Mouse (Mus musculus): ENCODE data around the gene Olfr270. TPM values are rescaled to one million over a fixed set of nuclear protein-coding genes. Genes with fewer than 3 reads are reported as not detected.

Gene Olfr270
- not detected for total RNA-seq (2021)
- long read RNA-seq, experiment 1: 0 reads
- long read RNA-seq, experiment 2: 0 reads

DNA sequence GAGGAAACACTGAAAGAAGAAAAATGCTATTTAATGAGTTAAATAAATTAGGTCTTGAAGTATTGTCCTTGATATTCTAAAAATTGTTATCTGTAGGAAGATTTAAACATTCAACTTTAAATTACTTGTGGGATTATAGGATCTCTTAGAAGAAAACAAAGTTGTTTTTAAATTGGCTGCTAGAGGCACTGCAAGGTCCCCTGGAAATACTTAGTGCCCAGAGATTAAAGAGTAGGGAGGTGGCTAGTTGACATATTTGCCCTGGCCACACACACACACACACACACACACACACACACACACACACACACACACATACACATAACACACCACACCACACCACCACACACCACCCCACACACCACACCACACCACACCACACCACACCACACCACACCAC, at the start of gene Olfr270:
Gene Olfr270, plus strand, starts transcription at position 301 of the 400 bp plus-strand sequence.
- no peak for DNase-seq

DNA sequence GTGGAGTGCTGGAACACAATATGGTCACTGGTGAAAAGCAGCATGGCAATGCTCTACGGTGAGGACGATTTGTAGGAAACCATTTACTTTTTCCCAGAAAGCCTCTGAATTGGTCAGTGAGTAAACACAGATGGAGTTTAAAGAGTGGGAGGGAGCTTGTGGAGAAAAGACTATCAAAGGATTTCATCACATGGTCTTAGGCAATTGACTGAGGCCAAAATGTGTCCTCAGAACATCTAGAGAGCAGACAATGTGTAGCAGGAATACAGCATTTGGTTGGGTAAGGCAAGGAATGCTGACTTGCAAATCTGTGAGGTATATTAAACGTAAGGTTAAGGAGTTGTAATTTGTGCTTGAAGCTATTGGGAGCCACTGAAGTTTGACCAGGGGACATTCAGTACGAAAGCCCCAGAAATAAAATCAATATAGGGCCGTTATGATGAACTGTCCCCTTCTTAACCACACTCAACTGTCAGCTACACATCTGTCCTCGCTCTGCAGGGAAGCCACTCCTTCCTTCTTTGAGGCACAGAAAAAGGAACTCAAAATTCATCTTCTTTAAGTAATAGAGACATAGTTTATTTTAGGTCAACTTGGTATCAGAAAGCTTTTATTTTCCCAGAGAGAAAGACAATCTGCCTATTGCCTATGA, 47.6 kb upstream of the Olfr270 start:
- no peak for DNase-seq

DNA sequence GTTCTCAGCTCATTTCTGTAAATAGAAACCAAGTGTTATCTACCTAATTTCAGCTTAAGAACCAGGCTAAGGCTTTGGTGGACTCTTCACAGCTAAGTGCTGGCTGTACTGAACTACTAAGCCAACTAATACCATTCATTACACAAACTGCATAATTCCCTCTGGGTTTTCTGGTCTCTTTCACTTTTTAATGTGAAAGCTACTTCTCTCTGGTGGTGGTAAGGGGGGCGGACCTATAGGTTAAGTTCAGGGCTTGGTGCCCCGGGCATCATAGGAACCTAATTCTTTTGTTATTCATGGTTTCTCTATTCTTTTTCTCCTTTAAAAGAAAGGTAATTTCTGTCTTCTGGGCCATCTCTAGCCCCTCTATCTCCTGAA, 47.0 kb upstream of the Olfr270 start:
- no peak for DNase-seq

DNA sequence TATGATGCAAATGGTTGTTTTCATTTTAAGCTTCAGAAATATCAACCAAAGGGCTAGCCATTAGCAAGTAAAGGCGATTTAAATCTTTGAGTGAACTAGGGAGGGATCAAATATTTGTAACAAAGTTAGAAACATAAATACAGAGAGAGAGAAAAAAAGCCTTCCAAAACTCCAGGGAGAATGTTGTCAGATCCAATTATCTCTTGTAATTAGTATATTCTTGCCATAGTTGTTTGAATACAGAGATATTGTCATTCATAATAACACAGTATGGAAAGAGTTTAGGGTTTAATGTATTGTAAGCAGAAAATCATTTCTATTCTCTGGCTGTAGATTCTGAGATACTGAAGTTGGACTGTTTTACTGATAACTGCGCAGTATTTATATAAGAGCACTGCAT, 45.3 kb upstream of the Olfr270 start, which contains the start of gene Olfr272:
Gene Olfr272, minus strand, starts transcription at position 101 of the 400 bp plus-strand sequence.
- DNase-seq: no peak

DNA sequence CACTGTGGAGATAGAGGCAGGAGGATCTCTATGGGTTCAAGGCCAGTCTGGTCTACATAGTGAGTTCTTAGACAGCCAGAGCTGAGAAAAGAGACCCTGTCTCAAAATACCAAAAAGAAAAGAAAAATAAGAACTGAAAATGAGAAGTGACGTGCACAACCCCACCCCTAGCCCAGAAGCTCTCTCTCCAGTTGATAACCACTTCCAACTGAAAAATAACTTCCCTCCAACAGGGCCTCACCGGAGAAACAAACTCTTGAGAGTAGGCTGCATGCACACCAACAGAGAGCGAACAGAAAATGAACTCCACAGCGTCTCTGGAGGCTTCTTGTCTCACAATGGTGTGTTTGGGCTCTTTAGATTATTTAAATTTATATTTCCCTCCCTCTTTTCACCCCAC, 33.9 kb upstream of the Olfr270 start:
- DNase-seq: no peak

DNA sequence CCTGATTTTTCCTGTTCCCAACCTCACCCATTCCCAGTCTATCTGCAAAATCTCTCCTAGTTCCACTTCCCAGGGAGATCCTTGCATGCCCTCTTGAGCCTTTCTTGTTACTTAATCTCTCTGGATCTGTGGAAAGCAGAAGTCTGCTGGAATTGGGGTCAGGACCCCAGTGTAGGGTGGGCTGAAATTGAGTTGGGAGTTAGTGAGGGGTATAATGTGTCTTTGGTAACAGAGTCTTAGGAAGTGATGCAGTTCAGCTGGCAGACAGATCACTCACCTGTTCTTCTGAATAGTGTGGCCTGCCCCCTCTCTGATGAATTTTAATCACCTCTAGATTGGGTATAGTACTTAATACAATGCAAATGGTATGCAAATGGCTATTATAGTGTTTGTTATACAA, 17.7 kb upstream of the Olfr270 start:
- no peak for DNase-seq

DNA sequence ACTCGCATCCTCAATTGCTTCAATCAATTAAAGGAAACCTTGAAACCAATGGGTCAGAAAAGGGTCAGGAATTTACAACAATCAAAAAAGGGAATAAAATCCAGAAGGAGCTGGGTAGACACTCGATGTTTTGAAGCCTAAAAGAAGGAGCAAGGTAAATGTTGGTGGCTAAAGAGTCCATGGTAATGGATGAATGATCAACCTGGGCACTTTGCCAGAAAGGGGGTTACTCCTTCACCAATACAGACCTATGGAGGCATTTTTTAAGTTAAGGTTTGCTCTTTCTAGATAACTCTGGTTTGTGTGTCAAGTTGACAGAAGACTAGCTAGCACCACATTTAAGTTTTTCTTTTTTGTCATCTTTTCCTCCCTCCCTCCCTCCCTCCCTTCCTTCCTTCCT, 15.3 kb upstream of the Olfr270 start:
- no peak for DNase-seq

DNA sequence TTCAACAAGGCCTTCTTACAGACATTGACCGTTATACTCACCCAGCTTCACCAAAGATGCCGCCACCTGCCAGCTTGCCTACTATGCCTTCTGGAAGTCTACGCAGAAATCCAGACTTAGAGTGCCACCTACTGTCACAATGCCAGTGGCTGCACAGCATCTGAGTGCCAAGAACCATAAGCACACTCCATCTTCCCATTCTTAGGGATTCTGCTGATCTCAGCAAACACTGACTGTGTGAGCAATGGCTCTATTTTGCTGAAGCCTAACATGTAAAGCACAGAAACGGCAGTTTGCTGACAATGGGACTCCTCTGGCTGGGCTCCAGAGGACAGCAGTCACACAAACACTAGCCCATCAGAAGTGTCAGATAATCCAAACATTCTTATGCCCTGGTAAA, 5.7 kb upstream of the Olfr270 start:
- DNase-seq: peak; percentile 19

DNA sequence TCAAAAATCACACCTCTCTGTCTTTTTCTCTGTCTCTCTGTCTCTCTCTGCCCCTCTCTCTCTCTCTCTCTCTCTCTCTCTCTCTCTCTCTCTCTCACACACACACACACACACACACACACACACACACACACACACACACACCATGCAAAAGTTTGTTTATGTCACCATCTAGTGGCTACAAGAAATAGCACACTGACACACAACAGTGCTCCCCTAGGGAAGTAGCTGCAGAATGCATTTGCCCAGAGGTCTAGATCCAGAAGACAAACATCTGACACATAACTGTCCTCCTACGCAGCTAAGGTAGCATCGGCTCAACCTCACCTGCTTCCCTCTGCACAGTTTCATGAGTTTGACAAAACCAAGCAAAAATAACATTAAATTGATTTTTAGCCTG, 20.9 kb downstream of the Olfr270 start:
- no peak for DNase-seq

DNA sequence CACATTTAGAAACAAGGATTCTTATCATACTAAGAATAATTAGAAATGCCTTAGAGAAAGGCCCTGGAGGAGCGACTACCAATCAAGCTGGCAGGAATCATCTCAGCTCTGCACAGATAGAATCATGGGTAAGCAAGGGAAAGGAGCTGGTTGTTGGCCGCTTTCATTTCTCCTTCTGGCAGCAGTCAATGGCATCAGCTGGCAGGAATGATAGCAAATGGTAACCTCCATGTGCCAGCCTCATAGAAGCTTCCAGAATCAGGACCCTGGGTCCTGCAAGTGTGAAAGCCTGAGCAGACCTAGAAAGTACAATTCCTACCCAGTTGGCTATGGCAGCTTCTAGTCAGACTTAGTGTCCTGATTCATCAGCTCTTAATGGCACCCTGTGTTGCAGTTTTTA, 21.9 kb downstream of the Olfr270 start:
- no peak for DNase-seq

DNA sequence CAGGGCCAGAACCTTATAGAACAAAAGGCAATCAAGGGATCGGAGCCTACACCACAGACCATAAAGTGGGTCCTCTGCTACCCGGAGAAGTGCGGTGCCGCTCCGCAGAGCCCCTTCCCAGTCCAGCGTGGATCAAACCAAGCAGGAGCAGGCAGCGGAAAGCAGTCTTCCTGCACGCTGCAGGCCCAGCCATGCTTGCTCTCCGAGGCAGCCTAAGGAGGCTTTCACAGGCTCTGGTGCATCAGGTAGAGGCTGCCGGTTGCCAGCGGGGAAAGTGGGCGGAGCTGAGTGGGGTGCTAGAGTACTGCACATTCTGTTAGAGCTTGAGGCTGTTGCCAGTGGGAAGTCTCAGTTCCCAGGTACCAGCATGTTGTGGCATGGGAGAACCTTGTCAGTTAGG, 24.9 kb downstream of the Olfr270 start, which contains the start of gene Nipsnap3a:
Gene Nipsnap3a, plus strand, starts transcription at position 25 of the 400 bp plus-strand sequence.
- DNase-seq: peak; percentile 12

DNA sequence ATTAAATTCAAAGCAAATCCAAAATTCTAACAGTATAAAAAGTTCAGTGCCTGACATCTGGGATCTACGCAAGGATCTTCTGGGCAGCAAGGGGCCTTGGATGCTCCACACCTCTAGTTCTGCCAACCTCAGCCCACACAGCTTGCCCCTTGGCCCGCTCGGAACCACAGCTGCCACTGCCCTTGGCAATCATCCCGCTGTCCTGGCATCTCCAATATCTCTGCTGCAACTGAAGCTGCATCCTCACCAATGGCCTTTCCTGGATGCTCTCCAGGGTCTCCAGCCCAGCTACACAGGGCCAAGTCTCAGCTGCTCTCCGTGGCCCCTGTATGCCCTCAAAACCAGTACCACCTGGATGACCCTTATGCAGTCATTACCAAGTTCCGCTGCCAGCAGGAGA, 35.1 kb downstream of the Olfr270 start:
- DNase-seq: no peak

DNA sequence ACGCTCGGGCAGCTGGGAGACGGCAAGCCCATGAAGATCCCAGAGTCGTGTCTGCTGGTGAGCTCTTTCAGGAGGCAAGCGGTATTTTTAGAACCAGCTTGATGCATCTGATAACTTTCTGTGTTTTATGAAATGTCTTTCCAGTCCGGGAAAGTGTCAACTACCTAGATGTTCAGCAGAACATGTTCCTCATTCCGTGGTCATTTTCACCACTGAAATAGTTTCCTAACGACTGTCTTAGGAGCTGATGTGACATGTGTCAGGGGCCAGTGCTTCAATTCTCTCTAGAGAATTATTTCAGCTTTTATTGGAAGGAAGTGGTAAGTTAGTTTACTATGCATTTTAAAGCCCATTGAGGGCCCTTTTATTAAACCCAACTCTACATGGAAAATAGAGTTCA, 35.8 kb downstream of the Olfr270 start:
- no peak for DNase-seq

DNA sequence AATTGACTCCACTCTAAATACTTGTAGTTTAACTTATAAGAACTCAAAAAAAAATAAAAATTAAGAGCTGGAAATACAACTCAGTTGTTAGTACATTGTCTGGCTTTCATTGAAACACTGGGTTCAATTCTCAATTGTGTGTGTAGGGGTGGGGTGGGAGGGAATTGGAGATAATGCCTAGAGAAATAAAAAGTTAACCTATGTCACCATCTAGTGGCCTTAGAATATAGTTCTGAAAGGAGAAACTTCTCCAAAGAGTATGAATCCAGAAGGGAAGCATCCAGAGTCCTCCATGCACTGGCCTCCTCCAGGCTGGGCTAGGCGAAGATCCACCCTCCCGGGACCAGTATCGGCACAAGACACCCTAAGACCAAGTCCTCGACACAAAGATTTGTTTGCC, 44.8 kb downstream of the Olfr270 start:
- no peak for DNase-seq

DNA sequence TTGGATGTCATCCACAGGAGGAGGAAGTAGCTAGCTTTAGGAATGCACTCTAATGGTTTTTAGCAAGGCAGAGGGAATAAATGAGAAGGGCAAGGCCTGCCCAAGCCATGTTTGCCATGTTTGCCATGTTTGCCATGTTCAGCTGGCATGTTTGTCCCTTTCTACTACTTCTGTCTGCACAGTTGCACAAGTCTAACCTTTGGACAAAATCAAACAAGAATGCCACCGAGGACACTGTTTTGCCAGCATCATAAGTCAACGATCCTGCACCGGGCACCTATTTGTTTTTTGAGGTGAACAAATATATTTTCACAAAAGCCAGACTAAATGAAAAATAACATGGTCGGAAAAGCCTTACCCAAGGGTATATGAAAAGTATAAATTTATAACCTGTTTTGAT, 45.5 kb downstream of the Olfr270 start:
- no peak for DNase-seq

DNA sequence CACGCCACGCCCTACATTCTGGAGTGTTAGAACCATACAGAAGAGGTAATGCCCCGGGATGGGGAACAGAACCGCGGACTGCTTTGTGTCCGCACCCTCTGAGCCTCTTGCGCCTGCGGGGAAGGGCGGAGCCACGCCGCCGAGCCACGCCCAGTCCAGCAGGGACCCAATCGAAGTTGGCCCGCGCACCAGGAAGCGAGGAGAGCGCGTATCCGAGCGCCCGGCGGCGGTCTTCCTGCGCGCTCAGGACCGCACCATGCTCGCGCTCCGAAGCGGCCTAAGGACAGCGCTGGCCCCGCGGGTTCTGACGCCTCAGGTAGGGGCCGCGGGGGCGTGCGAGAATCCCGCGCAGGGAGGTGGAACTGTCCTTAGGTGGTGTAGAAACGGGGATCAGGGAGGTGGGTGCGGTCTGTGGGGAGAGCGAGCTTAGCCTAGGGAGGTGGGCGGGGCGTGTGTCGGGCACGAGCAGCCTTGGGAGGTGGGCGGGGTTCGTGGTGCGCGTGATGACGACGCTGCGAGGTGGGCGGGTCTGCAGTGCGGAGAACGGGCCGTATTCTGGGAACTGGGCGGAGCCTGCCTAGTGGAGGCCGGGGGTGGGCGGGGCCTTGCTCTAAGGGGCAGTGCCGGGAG, 47.5 kb downstream of the Olfr270 start, which contains the start of gene Nipsnap3b:
Gene Nipsnap3b, plus strand, starts transcription at position 149 of the 630 bp plus-strand sequence.
- peak; percentile 98 for DNase-seq

DNA sequence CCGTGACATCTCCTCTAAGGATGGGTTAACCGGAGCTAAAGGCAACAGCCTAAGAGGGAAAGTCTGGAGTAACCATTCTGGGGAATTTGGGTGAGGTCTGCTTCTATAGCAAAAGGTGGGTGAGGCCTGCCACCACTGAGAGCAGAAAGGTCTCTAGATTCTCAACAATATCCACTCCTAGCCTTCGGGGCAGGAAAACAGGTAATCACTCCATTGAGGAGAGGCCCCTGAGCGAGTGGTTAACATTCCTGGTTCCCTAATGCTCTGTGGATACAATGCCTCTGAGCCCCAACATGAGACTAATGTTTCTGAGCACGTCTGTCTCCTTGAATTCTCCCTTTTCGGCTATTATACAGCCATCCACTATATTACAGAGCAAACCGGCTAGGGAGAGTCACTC, 50.1 kb downstream of the Olfr270 start:
- DNase-seq: no peak

DNA sequence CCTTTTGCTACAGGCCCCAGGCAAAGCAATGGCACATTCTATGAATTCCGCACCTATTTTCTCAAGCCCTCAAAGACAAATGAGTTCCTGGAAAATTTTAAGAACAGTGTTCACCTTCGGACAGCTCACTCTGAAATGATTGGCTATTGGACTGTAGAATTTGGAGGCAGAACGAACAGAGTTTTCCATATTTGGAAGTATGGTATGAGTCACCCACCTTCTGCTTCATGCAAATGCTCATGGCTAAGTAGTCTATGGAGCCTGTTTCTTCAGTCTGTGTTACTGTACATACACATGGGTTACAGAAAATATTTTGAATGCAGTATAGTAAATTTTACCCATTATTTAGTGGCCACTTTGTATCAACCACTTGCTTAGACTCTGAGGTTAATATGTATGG, 50.7 kb downstream of the Olfr270 start:
- no peak for DNase-seq

DNA sequence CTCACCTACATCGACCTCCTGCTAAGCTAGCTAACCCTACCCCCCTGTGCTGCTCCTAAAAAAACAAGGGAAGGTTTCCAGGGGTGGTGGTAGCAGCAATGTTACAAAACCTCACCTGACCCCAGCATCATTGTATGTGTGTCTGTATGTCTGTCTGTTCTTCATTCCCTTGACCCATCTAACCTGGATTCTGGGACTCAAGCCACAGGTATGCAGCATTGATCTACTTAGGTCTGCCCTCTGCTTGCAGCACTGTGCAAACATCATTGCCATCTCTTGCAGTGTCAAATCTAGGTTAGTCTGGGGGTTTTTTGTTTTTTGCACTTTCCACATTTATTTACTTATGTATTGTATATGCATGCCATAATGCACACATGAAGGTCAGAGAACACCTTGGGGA, 54.0 kb downstream of the Olfr270 start:
- no peak for DNase-seq

Other genes starting within 250 kb of the Olfr270 start
- not detected for gene Olfr275, start 149.9 kb upstream of the Olfr270 start, total RNA-seq (2021)
- not detected for gene Olfr273, start 105.3 kb upstream of the Olfr270 start, total RNA-seq (2021)
- gene Olfr272, start 45.4 kb upstream of the Olfr270 start, total RNA-seq (2021): not detected
- gene Nipsnap3a, start 24.7 kb downstream of the Olfr270 start, total RNA-seq (2021): not detected
- gene Nipsnap3b, start 47.3 kb downstream of the Olfr270 start, total RNA-seq (2021): 10 to 100 TPM; 43.7 to 52.2 TPM
- 100 to 1,000 TPM; 103 TPM for gene Abca1, start 195.3 kb downstream of the Olfr270 start, total RNA-seq (2021)

All from adrenal gland, postnatal 10 days (tissue).